Mouse (Mus musculus) intestine, embryonic 16.5 days (tissue): ENCODE measurements around the gene Trim71. TPM values are rescaled to one million over a fixed set of nuclear protein-coding genes. Genes with fewer than 3 reads are reported as not detected.
A peak's percentile ranks its signal among the peaks of the same experiment; 100 is the strongest.

Experiments
- ATAC-seq: fragments of 200-750 bp; cut with Nextera tagmentation; 2 replicates; pipeline ENCODE4 v1.8.0; 2017; ENCODE audit warnings: moderate TSS enrichment, moderate library complexity
- H3K27ac ChIP-seq: fragments of 300-500 bp; sonication (generic); 2 replicates; pipeline ENCODE4 v1.5.1; 2014; ENCODE audit warnings: mild to moderate bottlenecking, low read length
- H3K27me3 ChIP-seq: fragments of 300-500 bp; sonication (generic); replicated peaks from 2 replicates; pipeline ENCODE4 v1.6.1; 2014; ENCODE audit warnings: low read length, control low read depth, mixed read lengths; ENCODE audit not compliant: control insufficient read depth, insufficient read depth
- H3K36me3 ChIP-seq: fragments of 300-500 bp; sonication (generic); 2 replicates; pipeline ENCODE4 v1.6.1; 2014; ENCODE audit warnings: low read length, control low read depth; ENCODE audit not compliant: control insufficient read depth, insufficient read depth
- H3K4me1 ChIP-seq: fragments of 300-500 bp; sonication (generic); 2 replicates; pipeline ENCODE4 v1.6.1; 2014; ENCODE audit warnings: low read length, control low read depth, mixed read lengths; ENCODE audit not compliant: control insufficient read depth, insufficient read depth
- H3K4me2 ChIP-seq: fragments of 300-500 bp; sonication (generic); 2 replicates; pipeline ENCODE4 v1.6.1; 2014; ENCODE audit warnings: low read depth, low read length, control low read depth
- H3K4me3 ChIP-seq: fragments of 300-500 bp; sonication (generic); 2 replicates; pipeline ENCODE4 v1.5.1; 2014; ENCODE audit warnings: mild to moderate bottlenecking, low read length
- H3K9ac ChIP-seq: fragments of 300-500 bp; sonication (generic); 2 replicates; pipeline ENCODE4 v1.6.1; 2014; ENCODE audit warnings: low read depth, low read length
- H3K9me3 ChIP-seq: fragments of 300-500 bp; sonication (generic); 2 replicates; pipeline ENCODE4 v1.6.1; 2016; ENCODE audit warnings: low read length, control low read depth; ENCODE audit not compliant: control insufficient read depth
- WGBS: fragments of 180-500 bp; shearing (Covaris S2); extraction: QIAGEN DNeasy Blood & Tissue Kit; methylation state at CpG from one replicate; pipeline ENCODE4 v1.1.7; 2014; 5-methylcytosine and 5-hydroxymethylcytosine counted together
- polyA plus RNA-seq: library from polyadenylated mRNA; unstranded; fragments of >200 nt; fragmentation: Nextera tagmentation; extraction: Ambion mirVana; gene quantifications from 2 replicates; pipeline ENCODE4 v1.2.1, GENCODE M21; 2015

Trim71 gene
- polyA plus RNA-seq, 1 experiment from 2014 or later = 4.0 TPM

DNA sequence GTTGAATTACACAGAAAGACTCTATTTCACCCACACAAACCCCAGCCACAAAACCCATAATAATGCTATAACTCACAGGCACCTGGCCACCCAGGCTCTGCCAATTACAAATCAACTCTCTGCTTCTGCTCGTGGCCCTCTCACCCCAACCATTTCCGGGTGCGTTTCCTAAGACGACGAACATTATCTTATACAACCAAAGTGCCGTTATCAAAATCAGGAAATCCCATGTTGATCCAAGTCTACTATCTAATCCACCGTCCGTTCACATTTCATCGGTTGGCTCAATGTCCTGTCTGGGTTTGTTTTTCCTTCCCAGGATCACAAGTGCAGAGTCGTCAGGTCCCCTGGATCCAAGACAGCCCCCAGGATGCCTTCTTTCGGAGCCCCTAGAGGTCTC, 14.5 kb upstream of the Trim71 start:
- Histone ChIP-seq H3K4me3 (no peak overlapping the region), H3K36me3 (no peaks in the 10 kb centered on the region), H3K9ac (no peak overlapping the region), H3K4me1 (no peaks in the 10 kb centered on the region), H3K27ac (no peak overlapping the region), H3K4me2 (no peak overlapping the region), H3K27me3 (no peaks in the 10 kb centered on the region), H3K9me3 (no peaks in the 10 kb centered on the region)
- no peak for ATAC-seq
- 58% methylated on average over 11 of the region's 11 CpGs for WGBS

DNA sequence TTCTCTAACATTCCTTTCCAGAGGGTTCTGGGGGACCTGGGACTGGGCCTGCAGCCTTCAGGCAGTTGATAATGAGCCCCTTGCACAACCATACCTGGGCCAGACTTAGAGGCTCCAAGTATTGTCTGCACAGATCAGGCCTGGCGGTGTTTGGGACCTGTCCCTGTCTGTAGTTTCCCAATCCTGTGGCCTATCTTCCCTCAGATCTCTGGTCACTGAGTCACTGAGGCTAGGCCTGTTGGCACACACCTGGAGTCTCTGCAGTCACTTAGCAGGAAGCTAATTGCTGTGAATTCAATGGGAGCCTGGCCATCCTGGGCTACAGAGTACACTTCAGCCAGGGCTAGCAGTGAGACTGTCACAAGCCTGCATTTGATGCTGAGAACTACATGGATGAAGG, 11.8 kb upstream of the Trim71 start:
- WGBS = 74% methylated on average over 1 of the region's 1 CpGs
- H3K27me3 ChIP-seq = no peaks in the 10 kb centered on the region
- H3K9me3 ChIP-seq = no peaks in the 10 kb centered on the region
- no peak overlapping the region for H3K4me3 ChIP-seq
- H3K36me3 ChIP-seq = no peaks in the 10 kb centered on the region
- no peak overlapping the region for H3K27ac ChIP-seq
- peak; percentile 44; the same call in 1 of the 2 replicates for ATAC-seq
- no peak overlapping the region for H3K9ac ChIP-seq
- no peaks in the 10 kb centered on the region for H3K4me1 ChIP-seq
- H3K4me2 ChIP-seq = no peak overlapping the region

DNA sequence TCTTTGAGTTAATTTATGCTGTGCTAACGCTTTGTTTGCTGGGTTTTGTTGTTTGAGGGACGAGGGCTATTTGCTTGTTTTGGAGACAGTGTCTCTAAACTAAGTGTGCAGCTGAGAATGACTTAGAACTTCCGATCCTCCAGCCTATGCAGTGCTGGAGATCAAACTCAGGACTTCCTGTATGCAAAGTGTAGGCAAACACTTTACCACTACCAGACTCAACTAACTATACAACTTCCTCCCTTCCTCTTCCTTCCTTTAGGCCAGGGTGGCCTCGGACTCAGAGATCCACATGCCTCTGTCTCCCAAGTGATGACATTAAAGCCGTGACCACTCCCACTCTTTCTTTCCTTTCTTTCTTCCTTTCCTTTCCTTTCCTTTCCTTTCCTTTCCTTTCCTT, 9.4 kb upstream of the Trim71 start:
- H3K36me3 ChIP-seq = no peaks in the 10 kb centered on the region
- no peak overlapping the region for H3K27ac ChIP-seq
- no peak overlapping the region for H3K4me3 ChIP-seq
- no peak overlapping the region for H3K4me2 ChIP-seq
- WGBS = 54% methylated on average over 5 of the region's 5 CpGs
- H3K9ac ChIP-seq = no peak overlapping the region
- no peak for ATAC-seq
- H3K4me1 ChIP-seq = no peaks in the 10 kb centered on the region
- H3K27me3 ChIP-seq = no peaks in the 10 kb centered on the region
- H3K9me3 ChIP-seq = no peaks in the 10 kb centered on the region

DNA sequence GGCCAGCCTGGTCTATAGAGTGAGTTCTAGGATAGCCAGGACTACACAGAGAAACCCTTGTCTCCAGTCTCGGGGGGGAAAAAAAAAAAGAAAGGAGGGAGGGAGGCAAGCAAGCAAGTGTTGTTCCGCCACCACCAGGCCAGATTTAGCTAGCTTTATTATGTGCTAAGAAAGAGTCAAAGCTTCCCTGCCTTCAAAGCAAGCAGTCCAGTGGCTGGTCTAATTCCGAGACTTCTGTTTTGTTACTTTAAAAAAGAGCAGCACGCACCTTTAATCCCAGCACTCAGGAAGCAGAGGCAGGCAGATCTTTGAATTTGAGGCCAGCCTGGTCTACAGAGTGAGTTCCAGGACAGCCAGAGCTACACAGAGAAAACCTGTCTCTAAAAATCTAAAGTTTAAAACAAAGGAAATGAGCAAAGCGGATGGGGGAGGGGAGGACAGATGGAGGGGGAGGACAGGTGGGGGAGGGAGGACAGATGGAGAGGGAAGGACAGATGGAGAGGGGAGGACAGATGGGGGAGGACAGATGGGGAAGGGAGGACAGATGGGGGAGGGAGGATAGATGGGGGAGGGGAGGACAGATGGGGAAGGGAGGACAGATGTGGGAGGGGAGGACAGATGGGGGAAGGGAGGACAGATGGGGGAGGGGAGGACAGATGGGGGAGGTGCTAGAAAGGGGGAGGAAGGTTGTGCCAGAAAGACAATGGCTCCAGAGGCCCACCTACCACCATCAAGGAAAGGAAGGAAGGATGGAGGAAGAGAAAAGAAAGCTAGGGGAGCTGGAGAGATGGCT, 4.7 kb upstream of the Trim71 start:
- 85% methylated on average over 5 of the region's 5 CpGs for WGBS
- no peak overlapping the region for H3K4me3 ChIP-seq
- H3K27me3 ChIP-seq = peaks cover under 1% of the 10 kb centered on the region; the same call in 1 of the 2 replicates
- no peaks in the 10 kb centered on the region for H3K4me1 ChIP-seq
- no peak for ATAC-seq
- H3K4me2 ChIP-seq = no peak overlapping the region
- H3K27ac ChIP-seq = no peak overlapping the region
- no peak overlapping the region for H3K9ac ChIP-seq
- no peaks in the 10 kb centered on the region for H3K36me3 ChIP-seq
- no peaks in the 10 kb centered on the region for H3K9me3 ChIP-seq

DNA sequence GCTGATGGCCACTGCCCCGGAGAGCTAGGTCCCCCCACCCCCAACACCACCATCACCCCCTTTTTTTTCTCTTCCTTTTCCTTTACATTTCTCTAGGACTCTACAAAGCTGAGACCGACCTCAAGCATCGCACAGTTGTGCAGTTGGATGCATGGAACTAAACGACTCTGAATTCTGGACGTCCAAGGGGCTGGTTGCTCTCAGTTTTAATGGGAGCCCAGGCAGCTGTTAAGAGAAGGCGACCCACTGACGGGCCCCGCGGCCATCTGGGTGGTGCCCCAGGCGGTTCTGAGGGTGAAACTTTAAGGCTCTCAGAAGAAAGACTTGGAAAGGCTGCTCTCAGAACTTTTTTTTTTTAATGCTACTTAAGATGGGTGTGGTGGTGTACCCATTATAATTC, 498 bp upstream of the Trim71 start:
- under 1% methylated on average over 10 of the region's 10 CpGs for WGBS
- ATAC-seq = peak; percentile 29

DNA sequence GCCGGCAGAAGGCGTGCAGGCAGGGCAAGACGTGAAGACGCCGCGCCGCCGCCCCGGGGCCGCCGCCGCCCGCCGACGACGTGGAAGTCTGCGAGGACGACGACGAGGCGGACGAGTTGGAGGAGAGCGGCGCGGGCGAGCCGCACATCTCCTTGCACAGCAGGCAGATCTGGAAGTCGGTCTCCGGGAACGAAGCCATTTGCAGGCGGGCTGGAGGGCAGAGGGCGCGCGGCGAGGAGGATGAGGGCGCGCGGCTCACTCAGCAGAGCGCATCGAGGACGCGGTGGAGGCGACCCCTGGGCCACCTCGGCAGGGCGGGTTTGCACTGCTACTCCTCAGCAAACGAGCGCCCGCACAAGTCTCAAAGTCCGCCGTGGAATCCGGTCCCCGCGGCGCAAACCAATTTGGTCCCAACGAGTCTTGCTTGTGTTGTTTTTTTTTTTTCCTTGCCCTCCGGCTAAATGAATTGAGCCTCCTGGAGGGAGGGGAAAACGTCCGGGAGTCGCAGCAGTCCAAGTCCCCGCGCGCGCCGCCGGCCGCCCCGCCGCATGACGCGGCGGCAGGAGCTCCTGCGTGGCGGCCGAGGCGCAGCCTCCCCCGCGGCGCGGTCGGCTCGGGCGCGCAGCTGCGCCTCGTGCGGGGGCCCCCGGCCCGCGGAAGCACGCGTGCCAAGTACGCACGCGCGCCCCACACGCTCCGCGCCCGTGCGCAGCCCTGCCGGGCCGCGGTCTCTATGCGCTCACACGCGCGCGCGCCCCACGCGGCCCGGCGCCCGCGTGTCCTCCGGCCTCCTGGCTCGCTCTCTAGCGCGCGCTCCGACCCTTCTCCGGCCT, 1.0 kb downstream of the Trim71 start:
- peak; percentile 16; the same call in 1 of the 2 replicates for ATAC-seq
- Histone ChIP-seq H3K27ac (peak overlapping the region; percentile 98), H3K36me3 (no peaks in the 10 kb centered on the region), H3K9ac (peak overlapping the region; percentile 90), H3K4me3 (peak overlapping the region; percentile 69), H3K4me1 (no peaks in the 10 kb centered on the region; the same call in none of the 2 replicates), H3K4me2 (peak overlapping the region; percentile 83), H3K27me3 (peaks cover 35% of the 10 kb centered on the region), H3K9me3 (no peaks in the 10 kb centered on the region)
- WGBS = under 1% methylated on average over 105 of the region's 122 CpGs

More for the DNA sequence above, 498 bp upstream of the Trim71 start:
- H3K36me3 ChIP-seq = no peaks in the 10 kb centered on the region
- no peaks in the 10 kb centered on the region for H3K9me3 ChIP-seq
- no peaks in the 10 kb centered on the region; the same call in 1 of the 2 replicates for H3K4me1 ChIP-seq
- peaks cover 35% of the 10 kb centered on the region for H3K27me3 ChIP-seq
- H3K27ac ChIP-seq = peak overlapping the region; percentile 98
- H3K9ac ChIP-seq = peak overlapping the region; percentile 90
- peak overlapping the region; percentile 69 for H3K4me3 ChIP-seq
- peak overlapping the region; percentile 83 for H3K4me2 ChIP-seq

DNA sequence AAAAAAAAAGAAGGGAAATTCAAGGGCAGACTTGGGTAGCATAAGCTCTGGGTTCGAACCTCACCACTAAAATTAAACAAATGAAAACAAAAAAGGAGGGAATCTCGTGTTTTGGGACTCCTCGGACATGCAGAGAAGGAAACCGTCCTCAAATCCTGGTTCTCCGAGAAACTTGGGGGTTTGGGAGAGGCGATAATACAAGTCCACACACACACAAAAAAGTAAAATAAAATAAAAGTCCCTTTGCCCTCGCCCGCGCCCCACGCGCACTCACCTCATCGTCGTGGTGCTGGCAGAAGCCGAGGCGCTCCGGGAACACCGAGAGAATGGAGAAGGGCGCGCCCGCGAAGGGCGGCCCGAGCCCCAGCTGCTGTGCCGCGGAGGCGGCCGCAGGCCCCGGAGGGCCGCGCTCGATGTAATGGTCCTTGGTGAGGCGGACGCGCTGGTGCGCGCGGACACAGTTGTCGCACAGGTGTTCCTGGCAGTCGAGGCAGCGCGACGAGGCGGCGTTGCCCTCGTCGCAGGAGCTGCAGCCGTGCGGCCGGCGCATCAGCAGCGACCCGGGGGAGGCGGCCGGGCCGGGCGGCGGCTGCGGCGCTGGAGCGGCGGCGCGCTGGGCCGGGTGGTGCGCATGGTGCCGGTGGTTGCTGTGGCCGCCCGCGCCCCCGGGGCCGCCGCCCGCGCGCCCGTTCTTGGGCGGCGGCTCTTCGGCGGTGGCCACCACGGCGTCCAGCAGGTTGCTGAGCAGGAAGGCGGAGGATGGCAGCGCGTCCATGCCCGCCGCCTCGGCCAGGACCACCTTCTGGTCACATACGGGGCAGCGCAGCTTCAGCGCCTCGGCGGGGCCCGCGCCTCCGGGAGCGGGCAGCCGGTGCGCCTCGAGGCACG, 1.9 kb downstream of the Trim71 start:
- 1% methylated on average over 96 of the region's 101 CpGs for WGBS
- Histone ChIP-seq H3K9ac (peak overlapping the region; percentile 90), H3K4me1 (no peaks in the 10 kb centered on the region; the same call in none of the 2 replicates), H3K36me3 (no peaks in the 10 kb centered on the region), H3K4me3 (peak overlapping the region; percentile 69), H3K4me2 (peak overlapping the region; percentile 83), H3K9me3 (no peaks in the 10 kb centered on the region), H3K27ac (peak overlapping the region; percentile 98), H3K27me3 (peaks cover 35% of the 10 kb centered on the region)
- 0 out of 2 replicates have a peak, but pooled peaks have one; percentile 14 for ATAC-seq

DNA sequence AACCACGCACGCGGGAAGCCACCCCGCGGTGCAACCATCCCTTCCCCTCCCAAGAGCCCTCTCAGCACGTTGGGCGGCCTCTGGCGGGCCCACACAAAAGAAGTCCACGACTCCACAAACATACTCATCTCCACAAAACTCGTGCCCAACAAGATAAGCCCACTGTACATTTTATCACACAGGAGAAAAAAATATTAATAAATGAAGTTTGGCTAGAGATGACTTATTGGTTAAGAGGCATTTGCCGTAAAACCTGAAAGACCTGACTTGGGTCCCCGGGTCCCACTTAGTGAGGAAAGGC, 2.5 kb downstream of the Trim71 start:
- Histone ChIP-seq H3K36me3 (no peaks in the 10 kb centered on the region), H3K27me3 (peaks cover 35% of the 10 kb centered on the region), H3K4me3 (peak overlapping the region; percentile 69), H3K4me2 (peak overlapping the region; percentile 83), H3K9me3 (no peaks in the 10 kb centered on the region), H3K9ac (peak overlapping the region; percentile 90), H3K27ac (no peak overlapping the region), H3K4me1 (peaks cover 4% of the 10 kb centered on the region)
- ATAC-seq = no peak
- 2% methylated on average over 12 of the region's 12 CpGs for WGBS
